Mouse (Mus musculus) ES-E14 (cell line): ENCODE measurements at regions not wholly inside any gene's neighbourhood (a gene's known extent, or its start where the extent isn't known, plus 50 kb on each side); places are given as distances from the start of the nearest gene placed in this dataset.

Experiments
- HCFC1 ChIP-seq: IDR thresholded peaks from 2 replicates; pipeline ENCODE4 v1.6.1; 2012; ENCODE audit warnings: low read length, inconsistent platforms, borderline replicate concordance; ENCODE audit not compliant: insufficient read depth
- ZNF384 ChIP-seq: IDR thresholded peaks from 2 replicates; pipeline ENCODE4 v1.6.1; 2012; ENCODE audit warnings: low read depth, low read length, inconsistent platforms

DNA sequence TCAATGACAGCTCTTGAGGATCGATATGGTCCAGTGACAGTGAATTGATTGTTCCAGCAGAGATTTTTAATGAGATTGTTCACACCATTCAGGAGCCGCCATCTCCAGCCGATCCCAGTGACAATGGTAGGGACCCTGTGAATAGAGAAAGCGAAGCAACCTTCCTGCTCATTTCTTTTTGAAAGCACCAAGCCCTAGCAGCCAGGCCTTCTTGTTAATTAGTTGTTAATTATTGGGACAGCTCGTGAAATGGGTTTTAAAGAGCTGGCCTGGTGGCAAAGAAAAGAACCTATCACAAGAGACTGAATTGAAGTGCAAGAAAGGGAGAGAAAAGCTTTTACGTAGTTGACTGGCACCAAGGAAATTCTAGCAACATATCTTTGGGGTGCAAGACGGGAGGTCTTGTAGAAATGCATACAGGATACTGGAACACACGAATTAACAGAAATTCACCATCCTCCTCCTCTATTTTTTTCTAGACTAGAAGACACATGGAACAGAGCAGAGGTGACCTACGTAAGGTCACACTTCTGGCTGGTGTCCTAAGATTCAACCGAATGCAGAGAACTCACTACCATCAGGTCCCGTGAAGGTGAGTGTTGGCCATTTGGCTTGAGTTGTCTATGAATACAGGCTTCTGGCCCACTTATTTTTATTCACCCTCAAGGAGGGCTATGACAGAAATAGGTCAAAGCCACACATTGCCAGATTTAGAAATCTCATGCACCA, 320.7 kb downstream of the Tbc1d1 start:
- TF ChIP-seq ZNF384 (no peak), HCFC1 (no peak)
